In the genomic region with DNA sequence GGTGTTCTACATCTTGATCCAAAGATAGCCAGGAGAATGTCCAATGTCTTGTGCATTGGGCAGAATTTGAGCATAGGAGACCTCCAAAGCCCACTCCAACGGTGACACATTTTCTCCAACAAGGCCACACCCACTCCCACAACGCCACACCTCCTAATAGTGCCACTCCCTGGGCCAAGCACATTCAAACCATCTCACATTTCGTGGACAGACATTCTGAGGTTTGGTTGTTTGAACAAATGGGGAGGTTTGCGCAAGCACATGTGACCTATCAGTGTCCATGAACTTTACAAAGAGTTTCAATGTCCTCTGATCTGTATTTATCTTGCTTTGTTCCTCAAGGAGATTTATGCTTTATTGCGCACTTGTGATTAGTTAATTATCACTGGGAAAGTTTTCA, we compare ENCODE assay signal across 25 mouse cellular contexts.
A peak's percentile ranks its signal among the peaks of the same experiment; 100 is the strongest.
DNase-seq lines count a peak whose midpoint lies in the region; ATAC-seq lines count a peak whose summit lies in the region.
"Had no signal": no experiment of that assay in that cellular context is flagged by ENCODE, and none has a peak within 500 bp of the region (broad histone marks: within the 10 kb centered on the region; RNA-seq: fewer than 3 reads in every experiment).

No protein-coding gene starts in this region.

- H3K27me3 ChIP-seq in kidney, embryonic 15.5 days = no peaks in the 10 kb centered on the region
- no peaks in the 10 kb centered on the region for H3K27me3 ChIP-seq in intestine, embryonic 15.5 days (replicated peaks)
- no peaks in the 10 kb centered on the region for H3K27me3 ChIP-seq in midbrain, embryonic 13.5 days
- H3K27me3 ChIP-seq: liver, embryonic 12.5 days; megakaryocyte, embryonic 14.5 days had no signal

- H3K27ac ChIP-seq in kidney, embryonic 15.5 days = peak overlapping the region; percentile 61
- H3K27ac ChIP-seq in intestine, embryonic 15.5 days = no peak overlapping the region
- no peak overlapping the region for H3K27ac ChIP-seq in midbrain, embryonic 13.5 days
- H3K27ac ChIP-seq: forebrain, embryonic 10.5 days; heart, adult 2 months; hindbrain, embryonic 12.5 days; limb, embryonic 10.5 days; liver, embryonic 12.5 days; neural tube, embryonic 12.5 days had no signal

- peaks cover 11% of the 10 kb centered on the region; the same call in 1 of the 2 replicates for H3K4me1 ChIP-seq in kidney, embryonic 15.5 days
- peaks cover 7% of the 10 kb centered on the region; the same call in 1 of the 2 replicates for H3K4me1 ChIP-seq in intestine, embryonic 15.5 days (replicated peaks)
- H3K4me1 ChIP-seq in midbrain, embryonic 13.5 days (replicated peaks) = peaks cover 3% of the 10 kb centered on the region; the same call in 1 of the 2 replicates
- H3K4me1 ChIP-seq: liver, embryonic 12.5 days; megakaryocyte, embryonic 14.5 days had no signal

- no peak for DNase-seq in kidney, postnatal 36 days
- peak; percentile 32 for DNase-seq in testis, postnatal 10 days (ENCODE audit: low spot score)
- DNase-seq in testis, postnatal 14 days (ENCODE audit: low spot score) = no peak
- DNase-seq in thymus, postnatal 10 days (ENCODE audit: low spot score in 2 of 2) = no peak
- DNase-seq: cerebellum, adult 11 months; cerebellum, adult 9-11 months; gastrocnemius, postnatal 14 days; heart, adult 2 months; lung, postnatal 36 days; midbrain, embryonic 14.5 days; right cerebral cortex, postnatal 25 days; spleen, adult 18-20 months; thymus, adult 18-20 months had no signal

- no peak overlapping the region for H3K9ac ChIP-seq in kidney, embryonic 15.5 days
- no peak overlapping the region for H3K9ac ChIP-seq in intestine, embryonic 15.5 days
- H3K9ac ChIP-seq in midbrain, embryonic 13.5 days (replicated peaks) = no peak overlapping the region
- H3K9ac ChIP-seq: hindbrain, embryonic 12.5 days; liver, embryonic 12.5 days; lung, embryonic 14.5 days; neural tube, embryonic 12.5 days had no signal

- H3K4me2 ChIP-seq in kidney, embryonic 15.5 days = no peak overlapping the region
- H3K4me2 ChIP-seq in intestine, embryonic 15.5 days (replicated peaks) = no peak overlapping the region
- H3K4me2 ChIP-seq in midbrain, embryonic 13.5 days (replicated peaks) = no peak overlapping the region
- H3K4me2 ChIP-seq: hindbrain, embryonic 12.5 days; liver, embryonic 12.5 days; lung, embryonic 14.5 days; neural tube, embryonic 12.5 days had no signal

- no peak for ATAC-seq in kidney, embryonic 15.5 days (replicated peaks; ENCODE audit: low FRiP score)
- peak; percentile 43; the same call in 1 of the 2 replicates for ATAC-seq in intestine, embryonic 15.5 days
- no peak for ATAC-seq in midbrain, embryonic 13.5 days
- ATAC-seq: forebrain, embryonic 16.5 days; liver, embryonic 12.5 days had no signal

- H3K36me3 ChIP-seq in kidney, embryonic 15.5 days = no peaks in the 10 kb centered on the region
- H3K36me3 ChIP-seq in intestine, embryonic 15.5 days = no peaks in the 10 kb centered on the region
- H3K36me3 ChIP-seq in midbrain, embryonic 13.5 days = no peaks in the 10 kb centered on the region
- H3K36me3 ChIP-seq: embryonic facial prominence, embryonic 10.5 days; forebrain, embryonic 10.5 days; hindbrain, embryonic 12.5 days; limb, embryonic 10.5 days; liver, embryonic 12.5 days; neural tube, embryonic 12.5 days had no signal

- H3K9me3 ChIP-seq in kidney, embryonic 15.5 days (replicated peaks) = no peaks in the 10 kb centered on the region
- H3K9me3 ChIP-seq in intestine, embryonic 15.5 days = no peaks in the 10 kb centered on the region
- H3K9me3 ChIP-seq in midbrain, embryonic 13.5 days = no peaks in the 10 kb centered on the region
- H3K9me3 ChIP-seq: embryonic facial prominence, embryonic 10.5 days; forebrain, embryonic 10.5 days; hindbrain, embryonic 12.5 days; limb, embryonic 10.5 days; liver, embryonic 12.5 days; neural tube, embryonic 12.5 days had no signal

- 70% methylated on average over 5 of the region's 5 CpGs for WGBS in kidney, embryonic 15.5 days
- WGBS in intestine, embryonic 15.5 days = 73% methylated on average over 5 of the region's 5 CpGs
- WGBS in midbrain, embryonic 13.5 days = 88% methylated on average over 5 of the region's 5 CpGs

- no peak overlapping the region for H3K4me3 ChIP-seq in kidney, embryonic 15.5 days (replicated peaks)
- no peak overlapping the region for H3K4me3 ChIP-seq in intestine, embryonic 15.5 days (replicated peaks)
- H3K4me3 ChIP-seq in midbrain, embryonic 13.5 days (replicated peaks) = no peak overlapping the region
- H3K4me3 ChIP-seq: embryonic facial prominence, embryonic 10.5 days; forebrain, embryonic 10.5 days; heart, adult 2 months; hindbrain, embryonic 12.5 days; limb, embryonic 10.5 days; liver, embryonic 12.5 days; megakaryocyte, embryonic 14.5 days; neural tube, embryonic 12.5 days had no signal
